In genomic region chr17:69198805-69199204, GRCm38 (mm10) we compare ENCODE assay signal across 29 mouse cellular contexts.
DNase-seq lines count a peak whose midpoint lies in the region; ATAC-seq lines count a peak whose summit lies in the region.
"Had no signal": no experiment of that assay in that cellular context is flagged by ENCODE, and none has a peak within 500 bp of the region (broad histone marks: within the 10 kb centered on the region; RNA-seq: fewer than 3 reads in every experiment).

No protein-coding gene starts in this region.

- 20% methylated on average over 1 of the region's 1 CpGs for WGBS in heart, embryonic 10.5 days
- WGBS in intestine, embryonic 16.5 days = 24% methylated on average over 1 of the region's 1 CpGs
- WGBS in stomach, embryonic 16.5 days = 25% methylated on average over 1 of the region's 1 CpGs

- no peak overlapping the region for H3K9ac ChIP-seq in intestine, embryonic 16.5 days (ENCODE audit: low read depth, low read length)
- H3K9ac ChIP-seq in stomach, embryonic 16.5 days (ENCODE audit: low read length) = no peak overlapping the region
- H3K9ac ChIP-seq: embryonic facial prominence, embryonic 13.5 days; forebrain, embryonic 13.5 days; heart, embryonic 15.5 days; hindbrain, embryonic 14.5 days had no signal

- no peaks in the 10 kb centered on the region for H3K9me3 ChIP-seq in heart, embryonic 10.5 days
- H3K9me3 ChIP-seq in megakaryocyte, embryonic 14.5 days = peaks cover 25% of the 10 kb centered on the region
- no peaks in the 10 kb centered on the region for H3K9me3 ChIP-seq in intestine, embryonic 16.5 days (ENCODE audit: control insufficient read depth, low read length)
- no peaks in the 10 kb centered on the region for H3K9me3 ChIP-seq in stomach, embryonic 16.5 days (replicated peaks; ENCODE audit: control insufficient read depth, low read length)
- H3K9me3 ChIP-seq: embryonic facial prominence, embryonic 10.5 days; embryonic facial prominence, embryonic 13.5 days; forebrain, embryonic 13.5 days; heart, embryonic 15.5 days had no signal

- H3K36me3 ChIP-seq in heart, embryonic 10.5 days = no peaks in the 10 kb centered on the region
- no peaks in the 10 kb centered on the region for H3K36me3 ChIP-seq in megakaryocyte, embryonic 14.5 days (replicated peaks; ENCODE audit: low read length)
- H3K36me3 ChIP-seq in intestine, embryonic 16.5 days (ENCODE audit: control insufficient read depth, insufficient read depth, low read length) = no peaks in the 10 kb centered on the region
- no peaks in the 10 kb centered on the region for H3K36me3 ChIP-seq in stomach, embryonic 16.5 days (ENCODE audit: control insufficient read depth, insufficient read depth, low read length)
- H3K36me3 ChIP-seq: embryonic facial prominence, embryonic 10.5 days; embryonic facial prominence, embryonic 13.5 days; heart, embryonic 15.5 days had no signal

- H3K4me3 ChIP-seq in heart, embryonic 10.5 days = no peak overlapping the region
- H3K4me3 ChIP-seq in megakaryocyte, embryonic 14.5 days (replicated peaks) = peak overlapping the region; percentile 23
- no peak overlapping the region for H3K4me3 ChIP-seq in intestine, embryonic 16.5 days (ENCODE audit: low read length)
- no peak overlapping the region for H3K4me3 ChIP-seq in stomach, embryonic 16.5 days (replicated peaks; ENCODE audit: low read length)
- H3K4me3 ChIP-seq: embryonic facial prominence, embryonic 10.5 days; embryonic facial prominence, embryonic 13.5 days; erythroblast, embryonic 14.5 days; forebrain, embryonic 13.5 days; gastrocnemius, adult 2 months; heart, adult 2 months; heart, embryonic 15.5 days had no signal

- H3K27ac ChIP-seq in heart, embryonic 10.5 days = peak overlapping the region; percentile 69
- no peak overlapping the region for H3K27ac ChIP-seq in intestine, embryonic 16.5 days (ENCODE audit: low read length)
- no peak overlapping the region for H3K27ac ChIP-seq in stomach, embryonic 16.5 days (ENCODE audit: low read length)
- H3K27ac ChIP-seq: embryonic facial prominence, embryonic 10.5 days; embryonic facial prominence, embryonic 13.5 days; forebrain, embryonic 13.5 days; gastrocnemius, adult 2 months; heart, adult 2 months; heart, embryonic 15.5 days; hindbrain, embryonic 14.5 days; hindbrain, postnatal 0 days had no signal

- no peaks in the 10 kb centered on the region for H3K27me3 ChIP-seq in heart, embryonic 10.5 days (ENCODE audit: insufficient read depth, poor library complexity, severe bottlenecking)
- H3K27me3 ChIP-seq in megakaryocyte, embryonic 14.5 days (replicated peaks) = no peaks in the 10 kb centered on the region
- H3K27me3 ChIP-seq in intestine, embryonic 16.5 days (replicated peaks; ENCODE audit: control insufficient read depth, insufficient read depth, low read length) = no peaks in the 10 kb centered on the region
- H3K27me3 ChIP-seq in stomach, embryonic 16.5 days (ENCODE audit: control insufficient read depth, insufficient read depth, low read length) = no peaks in the 10 kb centered on the region
- H3K27me3 ChIP-seq: embryonic facial prominence, embryonic 13.5 days; forebrain, embryonic 13.5 days; heart, embryonic 15.5 days had no signal

- no peak for ATAC-seq in megakaryocyte, adult 5-6 weeks (ENCODE audit: poor library complexity, severe bottlenecking)
- peak; percentile 73 for ATAC-seq in intestine, embryonic 16.5 days
- ATAC-seq in stomach, embryonic 16.5 days (ENCODE audit: insufficient read depth, low FRiP score) = peak; percentile 58; the same call in 1 of the 2 replicates
- ATAC-seq: CD4-positive, CD25-positive, alpha-beta regulatory T cell, adult 4 months; forebrain, embryonic 13.5 days; forebrain, embryonic 16.5 days; hindbrain, postnatal 0 days; inflammation-experienced regulatory T-cells, adult 6 months had no signal

- no peak overlapping the region for H3K4me2 ChIP-seq in intestine, embryonic 16.5 days (ENCODE audit: low read depth, low read length)
- no peak overlapping the region for H3K4me2 ChIP-seq in stomach, embryonic 16.5 days (ENCODE audit: low read depth, low read length)
- H3K4me2 ChIP-seq: embryonic facial prominence, embryonic 13.5 days; forebrain, embryonic 13.5 days; heart, embryonic 11.5 days; heart, embryonic 15.5 days; hindbrain, embryonic 14.5 days had no signal

- H3K4me1 ChIP-seq in heart, embryonic 10.5 days = peaks cover 57% of the 10 kb centered on the region
- no peaks in the 10 kb centered on the region for H3K4me1 ChIP-seq in megakaryocyte, embryonic 14.5 days
- peaks cover 7% of the 10 kb centered on the region for H3K4me1 ChIP-seq in intestine, embryonic 16.5 days (ENCODE audit: control insufficient read depth, insufficient read depth, low read length)
- H3K4me1 ChIP-seq in stomach, embryonic 16.5 days (ENCODE audit: control insufficient read depth, insufficient read depth, low read length) = no peaks in the 10 kb centered on the region

- DNase-seq in heart, embryonic 10.5 days (ENCODE audit: low spot score) = no peak
- DNase-seq in heart, adult 11 months = no peak
- no peak for DNase-seq in spleen, postnatal 10 days (ENCODE audit: low spot score in 2 of 2)
- no peak for DNase-seq in right cerebral cortex, postnatal 4 days
- DNase-seq: adrenal gland, adult 2 months; adrenal gland, postnatal 25 days; cerebellum, adult 18-20 months; cerebellum, adult 9-10 months; cerebellum, postnatal 14 days; gastrocnemius, adult 2 months; gastrocnemius, postnatal 14 days; heart, adult 2 months; heart, postnatal 10 days; heart, postnatal 4 days had no signal
